Mouse (Mus musculus) hindbrain, embryonic 15.5 days (tissue): ENCODE measurements around the gene Trim37. TPM values are rescaled to one million over a fixed set of nuclear protein-coding genes. Genes with fewer than 3 reads are reported as not detected.

Experiments
- ATAC-seq: fragments of 200-750 bp; cut with Nextera tagmentation; 2 replicates; pipeline ENCODE4 v1.8.0; 2017; ENCODE audit warnings: low read depth, moderate number of reproducible peaks, moderate TSS enrichment; ENCODE audit not compliant: low FRiP score
- H3K27ac ChIP-seq: fragments of 300-500 bp; sonication (generic); replicated peaks from 2 replicates; pipeline ENCODE4 v1.5.1; 2015; ENCODE audit warnings: mild to moderate bottlenecking, inconsistent platforms
- H3K27me3 ChIP-seq: fragments of 300-500 bp; sonication (generic); 2 replicates; pipeline ENCODE4 v1.6.1; 2015; ENCODE audit warnings: control low read depth, inconsistent platforms
- H3K36me3 ChIP-seq: fragments of 300-500 bp; sonication (generic); 2 replicates; pipeline ENCODE4 v1.6.1; 2015; ENCODE audit warnings: control low read depth, inconsistent platforms
- H3K4me1 ChIP-seq: fragments of 300-500 bp; sonication (generic); replicated peaks from 2 replicates; pipeline ENCODE4 v1.6.1; 2015; ENCODE audit warnings: control low read depth, inconsistent platforms
- H3K4me2 ChIP-seq: fragments of 300-500 bp; sonication (generic); 2 replicates; pipeline ENCODE4 v1.6.1; 2015; ENCODE audit warnings: moderate library complexity, mild to moderate bottlenecking, inconsistent platforms
- H3K4me3 ChIP-seq: fragments of 300-500 bp; sonication (generic); 2 replicates; pipeline ENCODE4 v1.5.1; 2015; ENCODE audit warnings: mild to moderate bottlenecking, inconsistent platforms
- H3K9ac ChIP-seq: fragments of 300-500 bp; sonication (generic); 2 replicates; pipeline ENCODE4 v1.6.1; 2015; ENCODE audit warnings: inconsistent platforms
- H3K9me3 ChIP-seq: fragments of 300-500 bp; sonication (generic); 2 replicates; pipeline ENCODE4 v1.6.1; 2016; ENCODE audit warnings: control low read depth, inconsistent platforms
- WGBS: fragments of 180-500 bp; shearing (Covaris S2); methylation state at CpG from one replicate; pipeline ENCODE4 v1.1.7; 2015; 5-methylcytosine and 5-hydroxymethylcytosine counted together
- polyA plus RNA-seq: library from polyadenylated mRNA; unstranded; fragments of >200 nt; fragmentation: Nextera tagmentation; extraction: Ambion mirVana; gene quantifications from 2 replicates; pipeline ENCODE4 v1.2.1, GENCODE M21; 2015

Trim37 gene
- polyA plus RNA-seq, 1 experiment from 2014 or later, result 88.2 TPM

DNA sequence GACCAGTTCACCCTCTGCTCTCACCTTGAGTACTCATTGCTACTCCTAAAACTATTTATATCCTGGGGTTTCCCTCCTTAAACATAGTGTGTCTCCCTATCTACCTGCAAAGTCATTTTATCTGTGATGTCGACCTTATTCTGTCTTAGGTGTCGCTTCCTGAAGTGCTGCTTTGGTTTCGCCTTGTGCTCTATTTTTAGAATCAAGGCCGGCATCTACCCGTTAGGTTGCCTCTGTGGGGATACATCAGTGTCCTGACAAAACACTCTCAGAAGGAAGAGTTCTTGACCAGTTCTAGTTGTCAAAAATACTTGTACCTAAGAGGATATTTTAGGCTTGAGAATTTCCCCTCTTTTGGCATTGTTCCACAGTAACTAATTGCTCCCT lies 108.6 kb downstream of the Trim37 start:
- H3K36me3 ChIP-seq, result peaks cover 13% of the 10 kb centered on the region; the same call in 1 of the 2 replicates
- H3K4me3 ChIP-seq, result no peak overlapping the region
- ATAC-seq, result no peak
- H3K27ac ChIP-seq, result no peak overlapping the region
- no peak overlapping the region for H3K9ac ChIP-seq
- no peaks in the 10 kb centered on the region for H3K4me1 ChIP-seq
- no peak overlapping the region for H3K4me2 ChIP-seq
- no peaks in the 10 kb centered on the region for H3K27me3 ChIP-seq
- WGBS, result 81% methylated on average over 5 of the region's 5 CpGs
- no peaks in the 10 kb centered on the region for H3K9me3 ChIP-seq

DNA sequence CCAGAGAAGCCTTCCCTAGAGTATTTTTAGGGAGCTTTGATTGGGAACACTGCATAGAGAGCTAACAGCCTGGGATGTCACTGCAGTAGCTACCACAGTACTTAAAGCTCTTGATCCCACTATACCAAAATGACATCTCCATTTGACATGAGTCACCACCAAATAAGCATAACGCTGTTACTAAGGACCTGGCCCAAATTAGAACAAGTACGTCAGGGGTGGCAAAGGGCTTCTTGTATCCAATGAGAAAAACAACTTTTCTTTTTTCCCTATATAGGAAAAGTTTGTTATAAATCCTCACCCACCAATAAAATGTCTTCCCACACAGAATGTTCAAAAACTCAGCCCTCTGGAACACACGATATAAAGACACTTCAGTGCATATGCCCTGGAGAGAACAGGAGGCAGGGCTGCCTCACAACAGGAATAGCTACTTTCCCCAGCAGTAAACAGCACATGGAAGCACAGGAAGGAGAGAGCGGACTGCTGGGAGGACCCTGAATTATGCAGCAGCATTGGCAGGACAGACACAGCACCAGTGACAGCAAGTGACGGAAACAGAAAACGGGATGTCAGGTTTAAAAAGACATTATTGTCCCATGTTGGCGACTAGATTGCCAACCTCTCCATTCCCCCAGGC lies 112.1 kb downstream of the Trim37 start:
- no peak overlapping the region for H3K4me3 ChIP-seq
- no peak overlapping the region for H3K9ac ChIP-seq
- no peaks in the 10 kb centered on the region for H3K27me3 ChIP-seq
- WGBS, result 85% methylated on average over 7 of the region's 7 CpGs
- no peaks in the 10 kb centered on the region for H3K9me3 ChIP-seq
- H3K4me1 ChIP-seq, result no peaks in the 10 kb centered on the region
- H3K36me3 ChIP-seq, result peaks cover 19% of the 10 kb centered on the region; the same call in 1 of the 2 replicates
- no peak overlapping the region for H3K27ac ChIP-seq
- ATAC-seq, result no peak
- no peak overlapping the region for H3K4me2 ChIP-seq

DNA sequence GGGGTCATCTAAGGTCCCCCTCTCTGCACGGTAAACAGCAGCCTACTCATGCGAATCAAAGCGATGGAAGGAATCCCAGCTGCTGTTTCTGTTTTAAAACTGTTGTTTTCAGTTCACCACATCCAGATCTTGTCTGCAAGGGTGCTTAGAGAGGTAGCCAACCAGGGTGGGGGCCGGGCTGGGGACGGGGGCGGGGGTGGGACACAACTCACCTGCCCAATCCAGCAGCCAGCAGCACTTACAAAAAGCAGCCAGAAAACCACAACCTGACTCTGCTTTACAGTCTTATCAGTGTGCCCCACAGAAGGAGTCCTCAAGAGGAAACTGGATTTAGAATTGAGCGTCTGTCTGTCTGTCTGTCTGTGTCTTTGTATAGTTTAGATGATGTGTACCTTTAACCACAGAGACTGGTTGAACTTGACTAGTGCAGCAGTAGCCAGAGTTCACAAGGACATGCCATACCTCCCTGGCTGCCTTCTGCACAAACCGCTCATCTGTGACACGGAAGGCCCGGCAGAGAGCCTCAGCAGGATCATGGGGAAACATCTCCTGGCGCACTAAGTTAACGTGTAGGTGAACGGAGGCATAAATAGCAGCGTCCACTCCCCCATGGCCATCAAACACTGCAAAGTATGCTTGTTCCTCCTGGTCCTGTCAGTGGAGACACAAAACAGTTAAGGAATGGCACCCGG lies 113.4 kb downstream of the Trim37 start:
- 85% methylated on average over 15 of the region's 15 CpGs for WGBS
- Histone ChIP-seq H3K4me3 (no peak overlapping the region), H3K27me3 (no peaks in the 10 kb centered on the region), H3K9me3 (no peaks in the 10 kb centered on the region), H3K27ac (no peak overlapping the region), H3K9ac (no peak overlapping the region), H3K36me3 (0 out of 2 replicates have a peak, but pooled peaks cover 14% of the 10 kb centered on the region), H3K4me1 (no peaks in the 10 kb centered on the region), H3K4me2 (no peak overlapping the region)
- no peak for ATAC-seq

GRCm38 (mm10) chr11:87240833-87241215 lies 113.9 kb downstream of the Trim37 start:
- no peaks in the 10 kb centered on the region for H3K4me1 ChIP-seq
- no peak overlapping the region for H3K9ac ChIP-seq
- WGBS, result 91% methylated on average over 4 of the region's 4 CpGs
- H3K27me3 ChIP-seq, result no peaks in the 10 kb centered on the region
- no peaks in the 10 kb centered on the region for H3K9me3 ChIP-seq
- H3K4me2 ChIP-seq, result no peak overlapping the region
- H3K27ac ChIP-seq, result no peak overlapping the region
- 0 out of 2 replicates have a peak, but pooled peaks cover 11% of the 10 kb centered on the region for H3K36me3 ChIP-seq
- H3K4me3 ChIP-seq, result no peak overlapping the region
- no peak for ATAC-seq

- Histone ChIP-seq H3K27me3 (no peaks in the 10 kb centered on the region), H3K27ac (no peak overlapping the region), H3K9ac (no peak overlapping the region), H3K4me1 (no peaks in the 10 kb centered on the region), H3K4me2 (no peak overlapping the region), H3K4me3 (no peak overlapping the region), H3K9me3 (no peaks in the 10 kb centered on the region), H3K36me3 (0 out of 2 replicates have a peak, but pooled peaks cover 11% of the 10 kb centered on the region)
- no peak for ATAC-seq
- 85% methylated on average over 7 of the region's 7 CpGs for WGBS
Measured at GRCm38 (mm10) chr11:87241256-87241655, 114.4 kb downstream of the Trim37 start.

DNA sequence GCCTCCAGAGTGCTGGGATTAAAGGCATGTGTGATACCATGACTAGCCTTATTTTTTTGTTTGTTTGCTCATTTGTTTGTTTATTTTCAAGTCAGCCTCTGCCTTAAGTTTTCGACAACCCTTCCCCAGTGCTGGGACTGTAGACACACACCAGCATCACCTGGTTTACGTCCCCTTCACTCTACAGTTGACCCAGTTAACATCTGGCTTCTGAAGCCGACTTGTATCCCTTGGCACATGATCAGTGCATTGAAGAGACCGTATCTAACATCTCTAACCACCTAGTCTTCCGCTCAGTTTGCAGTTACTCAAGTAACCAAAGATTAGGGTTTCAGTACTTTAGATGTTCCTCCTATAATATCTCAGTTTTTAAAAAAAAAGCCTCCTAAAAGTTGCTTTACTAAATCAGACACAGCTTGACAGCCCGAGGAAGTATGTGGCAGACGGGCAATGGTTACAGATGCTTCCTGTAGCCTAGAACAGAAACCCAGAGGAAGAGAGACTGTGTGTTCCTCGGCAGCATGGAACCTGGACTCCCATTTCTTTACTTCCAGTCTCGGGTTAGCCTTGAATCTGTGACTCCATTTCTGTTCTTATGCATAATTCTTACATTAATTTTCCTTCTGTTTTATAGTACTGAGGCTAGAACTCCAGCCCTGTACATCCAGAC lies 118.4 kb downstream of the Trim37 start:
- H3K4me2 ChIP-seq, result no peak overlapping the region
- no peak overlapping the region for H3K27ac ChIP-seq
- H3K4me3 ChIP-seq, result no peak overlapping the region
- no peaks in the 10 kb centered on the region for H3K9me3 ChIP-seq
- WGBS, result 91% methylated on average over 9 of the region's 9 CpGs
- H3K9ac ChIP-seq, result no peak overlapping the region
- 0 out of 2 replicates have a peak, but pooled peaks cover 3% of the 10 kb centered on the region for H3K4me1 ChIP-seq
- no peak for ATAC-seq
- H3K27me3 ChIP-seq, result no peaks in the 10 kb centered on the region
- H3K36me3 ChIP-seq, result 0 out of 2 replicates have a peak, but pooled peaks cover 7% of the 10 kb centered on the region

GRCm38 (mm10) chr11:87246107-87246651 lies 119.3 kb downstream of the Trim37 start:
- H3K9ac ChIP-seq, result no peak overlapping the region
- no peaks in the 10 kb centered on the region for H3K27me3 ChIP-seq
- no peaks in the 10 kb centered on the region for H3K9me3 ChIP-seq
- H3K4me2 ChIP-seq, result no peak overlapping the region
- no peak overlapping the region for H3K4me3 ChIP-seq
- H3K27ac ChIP-seq, result no peak overlapping the region
- WGBS, result 77% methylated on average over 4 of the region's 4 CpGs
- ATAC-seq, result no peak
- H3K4me1 ChIP-seq, result 0 out of 2 replicates have a peak, but pooled peaks cover 3% of the 10 kb centered on the region
- H3K36me3 ChIP-seq, result 0 out of 2 replicates have a peak, but pooled peaks cover under 1% of the 10 kb centered on the region

- Histone ChIP-seq H3K36me3 (no peaks in the 10 kb centered on the region), H3K27ac (no peak overlapping the region), H3K4me1 (0 out of 2 replicates have a peak, but pooled peaks cover 3% of the 10 kb centered on the region), H3K9me3 (no peaks in the 10 kb centered on the region), H3K27me3 (no peaks in the 10 kb centered on the region), H3K9ac (no peak overlapping the region), H3K4me3 (no peak overlapping the region), H3K4me2 (no peak overlapping the region)
- no peak for ATAC-seq
- 51% methylated on average over 9 of the region's 9 CpGs for WGBS
Measured at GRCm38 (mm10) chr11:87246724-87247493, 120.0 kb downstream of the Trim37 start.

GRCm38 (mm10) chr11:87247494-87247866 lies 120.6 kb downstream of the Trim37 start:
- no peak overlapping the region for H3K27ac ChIP-seq
- H3K4me2 ChIP-seq, result no peak overlapping the region
- no peaks in the 10 kb centered on the region for H3K27me3 ChIP-seq

DNA sequence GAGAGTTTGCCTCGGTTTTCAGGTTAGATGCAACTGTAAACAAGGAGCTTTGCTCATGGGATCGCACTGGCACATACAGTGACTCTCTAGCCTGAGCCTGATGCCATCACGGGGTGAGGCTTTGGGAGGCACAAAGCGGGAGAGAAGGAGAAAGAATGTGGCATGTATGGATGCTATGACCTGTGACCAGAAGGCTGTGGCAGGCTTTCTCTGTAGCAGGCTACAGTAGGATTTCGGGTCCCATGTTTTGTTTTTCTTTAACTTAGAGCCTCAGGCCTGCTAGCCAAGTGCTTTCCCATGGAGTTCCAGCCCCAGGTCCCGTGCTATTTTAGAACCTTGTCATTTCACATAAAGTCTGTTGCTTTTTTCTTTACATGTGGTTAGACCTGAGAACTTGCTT lies 123.3 kb downstream of the Trim37 start:
- ATAC-seq, result no peak

More at GRCm38 (mm10) chr11:87247494-87247866, 120.6 kb downstream of the Trim37 start:
- 0 out of 2 replicates have a peak, but pooled peaks cover 3% of the 10 kb centered on the region for H3K4me1 ChIP-seq
- 55% methylated on average over 5 of the region's 5 CpGs for WGBS
- no peak overlapping the region for H3K9ac ChIP-seq
- ATAC-seq, result no peak
- no peaks in the 10 kb centered on the region for H3K9me3 ChIP-seq
- H3K4me3 ChIP-seq, result no peak overlapping the region
- H3K36me3 ChIP-seq, result no peaks in the 10 kb centered on the region

DNA sequence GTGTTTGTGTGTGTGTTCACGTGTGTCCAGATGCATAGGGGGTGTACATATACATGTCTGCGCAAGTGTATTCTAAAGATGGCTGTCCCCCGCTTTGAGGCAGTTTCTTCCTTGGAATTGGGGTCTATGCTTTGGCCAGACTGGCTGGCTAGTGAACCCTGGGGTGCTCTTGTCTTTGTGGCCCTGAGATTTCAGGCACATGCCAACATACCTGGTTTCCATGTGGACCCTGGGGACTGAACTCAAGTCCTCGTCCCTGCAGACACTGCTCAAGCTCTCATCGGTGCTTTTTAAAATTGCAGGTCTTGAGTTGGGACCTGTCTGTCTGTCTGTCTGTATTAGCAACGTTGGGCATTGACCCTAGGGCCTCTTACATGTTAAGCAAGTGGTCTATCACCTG lies 126.4 kb downstream of the Trim37 start:
- no peak overlapping the region for H3K9ac ChIP-seq
- WGBS, result 93% methylated on average over 6 of the region's 6 CpGs
- no peaks in the 10 kb centered on the region for H3K36me3 ChIP-seq
- no peak for ATAC-seq
- no peaks in the 10 kb centered on the region; the same call in 1 of the 2 replicates for H3K4me1 ChIP-seq
- H3K4me2 ChIP-seq, result no peak overlapping the region
- H3K4me3 ChIP-seq, result no peak overlapping the region
- no peaks in the 10 kb centered on the region for H3K9me3 ChIP-seq
- H3K27me3 ChIP-seq, result no peaks in the 10 kb centered on the region
- no peak overlapping the region for H3K27ac ChIP-seq

More for the DNA sequence above, 123.3 kb downstream of the Trim37 start:
- Histone ChIP-seq H3K4me1 (peaks cover 3% of the 10 kb centered on the region; the same call in 1 of the 2 replicates), H3K27ac (no peak overlapping the region), H3K4me3 (no peak overlapping the region), H3K9me3 (no peaks in the 10 kb centered on the region), H3K36me3 (no peaks in the 10 kb centered on the region), H3K27me3 (no peaks in the 10 kb centered on the region), H3K4me2 (no peak overlapping the region), H3K9ac (no peak overlapping the region)
- WGBS, result 83% methylated on average over 6 of the region's 6 CpGs
